27 mouse cellular contexts compared by ENCODE assay signal in the genomic region with DNA sequence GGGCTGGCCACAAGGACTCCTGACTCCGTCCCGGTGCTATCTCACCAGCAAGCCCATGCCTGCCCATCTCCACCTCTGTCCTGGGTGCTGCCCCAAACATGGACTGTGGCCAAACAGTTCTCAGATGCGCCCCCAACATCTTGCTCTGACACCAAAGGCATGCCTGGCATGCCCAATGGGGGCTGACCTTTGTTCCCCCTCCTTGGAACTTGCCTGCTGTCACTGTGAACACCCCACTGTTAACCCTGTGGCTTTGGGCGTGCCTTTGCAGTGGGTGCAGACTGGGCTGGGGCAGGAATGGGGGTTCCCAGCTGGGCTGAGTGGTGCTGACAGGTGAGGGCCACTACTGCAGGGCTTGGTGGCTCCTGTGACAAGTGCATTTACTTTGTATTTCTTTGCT. TPM values are rescaled to one million over a fixed set of nuclear protein-coding genes. Genes with fewer than 3 reads are reported as not detected.
DNase-seq lines count a peak whose midpoint lies in the region; ATAC-seq lines count a peak whose summit lies in the region.
"Had no signal": no experiment of that assay in that cellular context is flagged by ENCODE, and none has a peak within 500 bp of the region (broad histone marks: within the 10 kb centered on the region; RNA-seq: fewer than 3 reads in every experiment).

No protein-coding gene starts in this region.

- WGBS in heart, embryonic 13.5 days: 80% methylated on average over 4 of the region's 4 CpGs
- WGBS in neural tube, embryonic 13.5 days: 91% methylated on average over 4 of the region's 4 CpGs
- WGBS in embryonic facial prominence, embryonic 13.5 days: 86% methylated on average over 4 of the region's 4 CpGs

- H3K9ac ChIP-seq in heart, embryonic 13.5 days: 0 out of 2 replicates have a peak overlapping the region, but pooled peaks have one; percentile 5
- 0 out of 2 replicates have a peak overlapping the region, but pooled peaks have one; percentile 22 for H3K9ac ChIP-seq in neural tube, embryonic 13.5 days
- H3K9ac ChIP-seq in embryonic facial prominence, embryonic 13.5 days: 0 out of 2 replicates have a peak overlapping the region, but pooled peaks have one; percentile 11
- H3K9ac ChIP-seq: embryonic facial prominence, embryonic 12.5 days; forebrain, embryonic 12.5 days; liver, embryonic 15.5 days; lung, embryonic 15.5 days; midbrain, embryonic 13.5 days had no signal

- H3K4me3 ChIP-seq in heart, embryonic 13.5 days: no peak overlapping the region
- H3K4me3 ChIP-seq in neural tube, embryonic 13.5 days: no peak overlapping the region
- no peak overlapping the region for H3K4me3 ChIP-seq in embryonic facial prominence, embryonic 13.5 days
- H3K4me3 ChIP-seq: embryonic facial prominence, embryonic 12.5 days; erythroblast, embryonic 14.5 days; forebrain, embryonic 12.5 days; liver, embryonic 15.5 days; lung, embryonic 15.5 days; megakaryocyte, embryonic 14.5 days; midbrain, embryonic 13.5 days; neural tube, embryonic 12.5 days had no signal

- no peak overlapping the region for H3K27ac ChIP-seq in heart, embryonic 13.5 days (replicated peaks)
- H3K27ac ChIP-seq in neural tube, embryonic 13.5 days (replicated peaks): no peak overlapping the region
- no peak overlapping the region for H3K27ac ChIP-seq in embryonic facial prominence, embryonic 13.5 days
- H3K27ac ChIP-seq: embryonic facial prominence, embryonic 12.5 days; forebrain, embryonic 12.5 days; liver, embryonic 15.5 days; lung, embryonic 15.5 days; midbrain, embryonic 13.5 days; neural tube, embryonic 12.5 days had no signal

- peak; percentile 68 for DNase-seq in cerebellum, adult 11-12 months
- DNase-seq in heart, postnatal 4 days: no peak
- DNase-seq in neural tube, embryonic 10.5 days (ENCODE audit: extremely low spot score, low spot score): no peak
- DNase-seq in urinary bladder, adult 2 months (ENCODE audit: low spot score): no peak
- DNase-seq: adrenal gland, adult 2 months; heart, postnatal 10 days; kidney, adult 8-10 months; layer of hippocampus, postnatal 36 days; lung, postnatal 36 days; thymus, postnatal 14 days had no signal

- peaks cover 79% of the 10 kb centered on the region for H3K36me3 ChIP-seq in heart, embryonic 13.5 days
- H3K36me3 ChIP-seq in neural tube, embryonic 13.5 days: peaks cover 78% of the 10 kb centered on the region
- peaks cover 76% of the 10 kb centered on the region for H3K36me3 ChIP-seq in embryonic facial prominence, embryonic 13.5 days

- H3K27me3 ChIP-seq in heart, embryonic 13.5 days (replicated peaks): no peaks in the 10 kb centered on the region
- no peaks in the 10 kb centered on the region for H3K27me3 ChIP-seq in neural tube, embryonic 13.5 days
- H3K27me3 ChIP-seq in embryonic facial prominence, embryonic 13.5 days: no peaks in the 10 kb centered on the region
- H3K27me3 ChIP-seq: embryonic facial prominence, embryonic 12.5 days; forebrain, embryonic 12.5 days; liver, embryonic 15.5 days; lung, embryonic 15.5 days; megakaryocyte, embryonic 14.5 days; midbrain, embryonic 13.5 days; neural tube, embryonic 12.5 days had no signal

- H3K9me3 ChIP-seq in heart, embryonic 13.5 days: no peaks in the 10 kb centered on the region
- no peaks in the 10 kb centered on the region for H3K9me3 ChIP-seq in neural tube, embryonic 13.5 days
- no peaks in the 10 kb centered on the region for H3K9me3 ChIP-seq in embryonic facial prominence, embryonic 13.5 days
- H3K9me3 ChIP-seq: embryonic facial prominence, embryonic 12.5 days; forebrain, embryonic 12.5 days; liver, embryonic 15.5 days; lung, embryonic 15.5 days; megakaryocyte, embryonic 14.5 days; midbrain, embryonic 13.5 days; neural tube, embryonic 12.5 days had no signal

- peaks cover 37% of the 10 kb centered on the region for H3K4me1 ChIP-seq in heart, embryonic 13.5 days
- peaks cover 22% of the 10 kb centered on the region for H3K4me1 ChIP-seq in neural tube, embryonic 13.5 days (replicated peaks)
- peaks cover 13% of the 10 kb centered on the region for H3K4me1 ChIP-seq in embryonic facial prominence, embryonic 13.5 days

- ATAC-seq in cerebellum, adult (ENCODE audit: insufficient number of reproducible peaks, low FRiP score, low TSS enrichment): no peak
- ATAC-seq in heart, embryonic 13.5 days (ENCODE audit: extremely low read depth, insufficient number of reproducible peaks, low FRiP score, low TSS enrichment): no peak
- no peak for ATAC-seq in neural tube, embryonic 13.5 days (ENCODE audit: low read depth)
- no peak for ATAC-seq in embryonic facial prominence, embryonic 13.5 days (ENCODE audit: insufficient number of reproducible peaks, insufficient read depth, low FRiP score, low TSS enrichment, low read depth)
- ATAC-seq: CD4-positive, CD25-positive, alpha-beta regulatory T cell, adult 4 months; midbrain, embryonic 13.5 days had no signal

- no peak overlapping the region for H3K4me2 ChIP-seq in heart, embryonic 13.5 days
- H3K4me2 ChIP-seq in neural tube, embryonic 13.5 days: no peak overlapping the region
- no peak overlapping the region for H3K4me2 ChIP-seq in embryonic facial prominence, embryonic 13.5 days
- H3K4me2 ChIP-seq: embryonic facial prominence, embryonic 12.5 days; forebrain, embryonic 12.5 days; heart, embryonic 11.5 days; liver, embryonic 15.5 days; lung, embryonic 15.5 days; midbrain, embryonic 13.5 days; neural tube, embryonic 12.5 days had no signal

RNA-seq across cellular contexts. Expression of gene Sf3a2, which starts 4.2 kb away (rescaled TPM):
- 46.3 and 53.4 TPM in 2 replicates for polyA plus RNA-seq in heart, embryonic 13.5 days (2015; fragmentation: Nextera tagmentation; extraction: Ambion mirVana)
- 10 to 100 TPM; 46.0 to 51.7 TPM for total RNA-seq in heart, postnatal 4 days (2021)
- 67.5 and 71.0 TPM in 2 replicates for polyA plus RNA-seq in neural tube, embryonic 13.5 days (2015; fragmentation: Nextera tagmentation; extraction: Ambion mirVana)
- 75.6 and 78.9 TPM in 2 replicates for polyA plus RNA-seq in embryonic facial prominence, embryonic 13.5 days (2015; fragmentation: Nextera tagmentation; extraction: Ambion mirVana)
- 47.0 and 47.7 TPM in 2 replicates for polyA plus RNA-seq in urinary bladder, adult 2 months (2012; rRNA removed)

RNA-seq across cellular contexts. Expression of gene Plekhj1, which starts 4.6 kb away (rescaled TPM):
- polyA plus RNA-seq in heart, embryonic 13.5 days (2015; fragmentation: Nextera tagmentation; extraction: Ambion mirVana): 79.6 and 86.5 TPM in 2 replicates
- total RNA-seq in heart, postnatal 4 days (2021): 10 to 100 TPM; 36.2 to 37.1 TPM
- polyA plus RNA-seq in neural tube, embryonic 13.5 days (2015; fragmentation: Nextera tagmentation; extraction: Ambion mirVana): 128 and 137 TPM in 2 replicates
- 118 and 125 TPM in 2 replicates for polyA plus RNA-seq in embryonic facial prominence, embryonic 13.5 days (2015; fragmentation: Nextera tagmentation; extraction: Ambion mirVana)
- 60.6 and 79.2 TPM in 2 replicates for polyA plus RNA-seq in urinary bladder, adult 2 months (2012; rRNA removed)

RNA-seq across cellular contexts. Expression of gene Amh, which starts 11.2 kb away (rescaled TPM):
- polyA plus RNA-seq in heart, embryonic 13.5 days (2015; fragmentation: Nextera tagmentation; extraction: Ambion mirVana): 0.11 TPM in 1 of 2 replicates, not detected in the other
- 1 to 10 TPM in 1 of 2 experiments, under 1 TPM in 1; 0.61 to 1.0 TPM for total RNA-seq in heart, postnatal 4 days (2021)
- polyA plus RNA-seq in neural tube, embryonic 13.5 days (2015; fragmentation: Nextera tagmentation; extraction: Ambion mirVana): 0.11 TPM in 1 of 2 replicates, not detected in the other
- not detected in 2 replicates for polyA plus RNA-seq in embryonic facial prominence, embryonic 13.5 days (2015; fragmentation: Nextera tagmentation; extraction: Ambion mirVana)
- 0.40 and 0.62 TPM in 2 replicates for polyA plus RNA-seq in urinary bladder, adult 2 months (2012; rRNA removed)
- total RNA-seq: monocyte, adult 5-6 weeks had no signal
- polyA plus RNA-seq: CD4-positive, CD25-positive, alpha-beta regulatory T cell, adult 4 months; embryonic facial prominence, embryonic 12.5 days; forebrain, embryonic 12.5 days; hindbrain, embryonic 11.5 days; midbrain, embryonic 13.5 days; neural tube, embryonic 12.5 days; stomach, embryonic 16.5 days had no signal

RNA-seq across cellular contexts. Expression of gene Jsrp1, which starts 19.5 kb away (rescaled TPM):
- polyA plus RNA-seq in heart, embryonic 13.5 days (2015; fragmentation: Nextera tagmentation; extraction: Ambion mirVana): 5.7 and 5.9 TPM in 2 replicates
- 1 to 10 TPM in 1 of 2 experiments, under 1 TPM in 1; 0.62 to 1.6 TPM for total RNA-seq in heart, postnatal 4 days (2021)
- 0.76 and 1.1 TPM in 2 replicates for polyA plus RNA-seq in neural tube, embryonic 13.5 days (2015; fragmentation: Nextera tagmentation; extraction: Ambion mirVana)
- polyA plus RNA-seq in embryonic facial prominence, embryonic 13.5 days (2015; fragmentation: Nextera tagmentation; extraction: Ambion mirVana): 0.76 and 2.2 TPM in 2 replicates
- 1.0 and 1.3 TPM in 2 replicates for polyA plus RNA-seq in urinary bladder, adult 2 months (2012; rRNA removed)
- total RNA-seq: monocyte, adult 5-6 weeks had no signal
- polyA plus RNA-seq: CD4-positive, CD25-positive, alpha-beta regulatory T cell, adult 4 months; erythroblast, embryonic 14.5 days had no signal

RNA-seq across cellular contexts. Expression of gene Oaz1, which starts 32.7 kb away (rescaled TPM):
- polyA plus RNA-seq in heart, embryonic 13.5 days (2015; fragmentation: Nextera tagmentation; extraction: Ambion mirVana): 2,053 and 2,109 TPM in 2 replicates
- total RNA-seq in heart, postnatal 4 days (2021): 1,000 to 10,000 TPM; 1,002 to 1,049 TPM
- polyA plus RNA-seq in neural tube, embryonic 13.5 days (2015; fragmentation: Nextera tagmentation; extraction: Ambion mirVana): 1,173 and 1,183 TPM in 2 replicates
- polyA plus RNA-seq in embryonic facial prominence, embryonic 13.5 days (2015; fragmentation: Nextera tagmentation; extraction: Ambion mirVana): 1,868 and 1,916 TPM in 2 replicates
- 566 and 709 TPM in 2 replicates for polyA plus RNA-seq in urinary bladder, adult 2 months (2012; rRNA removed)
